Mouse (Mus musculus) embryonic fibroblast, embryonic 13.5 days (primary cell): Measurements from ENCODE around the gene Klhl12.

Source experiments
- CTCF ChIP-seq: IDR thresholded peaks from 2 replicates; pipeline ENCODE4 v1.5.1; 2011; ENCODE audit warnings: mild to moderate bottlenecking, control low read depth, low read length, moderate library complexity, borderline replicate concordance; ENCODE audit not compliant: insufficient read depth
- POLR2A ChIP-seq: IDR thresholded peaks from 2 replicates; pipeline ENCODE4 v1.6.1; 2011; ENCODE audit warnings: low read depth, mild to moderate bottlenecking, control low read depth, low read length, moderate library complexity

- TF ChIP-seq POLR2A = no peak
- no peak for TF ChIP-seq CTCF
Measured at GRCm38 (mm10) chr1:134512584-134512983, 57.3 kb downstream of the Klhl12 start.
